8 mouse cellular contexts compared by ENCODE assay signal in the genomic region with DNA sequence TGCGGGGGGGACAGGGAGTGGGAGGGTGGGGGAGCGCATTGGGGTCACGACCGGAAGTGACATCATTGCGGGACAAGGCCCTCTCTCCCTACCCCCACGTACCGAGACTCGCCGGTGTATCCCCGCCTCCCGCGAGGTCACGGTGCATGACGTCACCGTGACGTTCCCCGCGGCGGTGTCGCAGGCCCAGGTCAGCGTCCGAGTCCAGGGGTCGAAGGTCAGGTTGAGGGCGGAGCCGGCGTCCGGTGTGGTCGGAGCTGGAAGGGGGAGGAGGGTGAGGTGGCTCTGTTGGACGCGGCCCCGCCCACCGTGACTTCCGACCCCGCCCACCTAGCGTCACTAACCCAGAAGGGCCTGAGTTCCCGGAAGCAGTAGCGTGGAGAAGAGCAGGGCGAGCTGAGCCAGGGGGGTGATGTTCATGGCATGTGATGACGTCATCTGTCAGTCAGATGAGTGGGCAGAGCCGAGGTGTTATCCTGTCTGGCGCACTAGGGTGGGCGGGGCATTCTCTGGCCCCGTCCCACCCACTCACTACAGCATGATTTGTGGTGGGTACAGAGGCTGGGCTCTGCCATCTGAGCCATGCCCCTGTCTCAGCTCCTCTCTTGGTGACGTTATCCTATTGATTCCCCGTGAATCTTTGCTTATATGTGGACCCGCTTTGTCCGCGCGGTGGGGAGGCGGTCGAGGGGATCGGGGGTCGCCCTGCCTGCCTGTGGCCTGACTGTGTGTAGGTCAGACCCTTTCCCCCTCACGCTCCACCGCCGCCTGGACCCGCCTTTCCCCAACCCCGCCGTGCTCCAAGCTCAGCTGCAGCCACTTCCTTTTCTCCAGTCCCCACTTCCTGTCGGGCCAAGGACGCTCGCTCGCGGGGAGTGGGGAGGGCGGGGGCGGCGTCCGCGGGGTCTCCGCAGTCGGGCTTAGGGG. TPM values are rescaled to one million over a fixed set of nuclear protein-coding genes. Genes with fewer than 3 reads are reported as not detected.
DNase-seq lines count a peak whose midpoint lies in the region; ATAC-seq and TF ChIP-seq lines count a peak whose summit lies in the region.

No protein-coding gene starts in this region.

- H3K9ac ChIP-seq in forebrain, embryonic 15.5 days (replicated peaks), result peak overlapping the region; percentile 16
- peak overlapping the region; percentile 59 for H3K9ac ChIP-seq in liver, postnatal 0 days (replicated peaks)
- H3K9ac ChIP-seq in neural tube, embryonic 14.5 days (replicated peaks; ENCODE audit: low read depth, low read length), result peak overlapping the region; percentile 47

- TF ChIP-seq EP300 in liver, postnatal 0 days (IDR thresholded peaks at IDR 0.05; ENCODE audit: low read depth), result no peak

- H3K36me3 ChIP-seq in forebrain, embryonic 15.5 days, result no peaks in the 10 kb centered on the region
- H3K36me3 ChIP-seq in liver, postnatal 0 days (replicated peaks; ENCODE audit: insufficient read depth, low read length), result no peaks in the 10 kb centered on the region
- no peaks in the 10 kb centered on the region for H3K36me3 ChIP-seq in neural tube, embryonic 14.5 days (ENCODE audit: control insufficient read depth, insufficient read depth, low read length)
- no peaks in the 10 kb centered on the region for H3K36me3 ChIP-seq in testis, adult 2 months (ENCODE audit: control insufficient read depth, insufficient read depth, low read length)

- no peak for TF ChIP-seq CTCF in liver, postnatal 0 days (IDR thresholded peaks at IDR 0.05; ENCODE audit: low read depth)
- no peak for TF ChIP-seq CTCF in testis, adult 2 months (IDR thresholded peaks at IDR 0.05; ENCODE audit: control insufficient read depth, insufficient read depth, insufficient replicate concordance, low read depth, low read length)

- peak overlapping the region; percentile 51 for H3K4me2 ChIP-seq in forebrain, embryonic 15.5 days (replicated peaks)
- peak overlapping the region; percentile 65 for H3K4me2 ChIP-seq in liver, postnatal 0 days (ENCODE audit: low read depth, low read length)
- H3K4me2 ChIP-seq in neural tube, embryonic 14.5 days (ENCODE audit: low read depth, low read length), result peak overlapping the region; percentile 54

- 5% methylated on average over 65 of the region's 71 CpGs for WGBS in forebrain, embryonic 15.5 days
- 2% methylated on average over 71 of the region's 71 CpGs for WGBS in large intestine, adult 2 months
- WGBS in liver, postnatal 0 days (ENCODE audit: insufficient replicate concordance), result 2% methylated on average over 61 of the region's 71 CpGs
- WGBS in neural tube, embryonic 14.5 days, result 4% methylated on average over 63 of the region's 71 CpGs

- TF ChIP-seq POLR2A in testis, adult 2 months (IDR thresholded peaks at IDR 0.05; ENCODE audit: control insufficient read depth, low read depth, low read length), result peak; percentile 66

- H3K4me1 ChIP-seq in forebrain, embryonic 15.5 days, result peaks cover 16% of the 10 kb centered on the region
- peaks cover 17% of the 10 kb centered on the region; the same call in 1 of the 2 replicates for H3K4me1 ChIP-seq in liver, postnatal 0 days (ENCODE audit: insufficient read depth)
- H3K4me1 ChIP-seq in neural tube, embryonic 14.5 days (ENCODE audit: control insufficient read depth, insufficient read depth, low read length), result no peaks in the 10 kb centered on the region
- H3K4me1 ChIP-seq in testis, adult 2 months (ENCODE audit: control insufficient read depth, insufficient read depth, low read length), result peaks cover 15% of the 10 kb centered on the region

- no peaks in the 10 kb centered on the region for H3K9me3 ChIP-seq in forebrain, embryonic 15.5 days
- H3K9me3 ChIP-seq in liver, postnatal 0 days (ENCODE audit: low read length), result peaks cover 8% of the 10 kb centered on the region; the same call in 1 of the 2 replicates
- H3K9me3 ChIP-seq in neural tube, embryonic 14.5 days (ENCODE audit: control insufficient read depth, low read length), result no peaks in the 10 kb centered on the region

- H3K27ac ChIP-seq in forebrain, embryonic 15.5 days (replicated peaks), result peak overlapping the region; percentile 89
- H3K27ac ChIP-seq in liver, postnatal 0 days (ENCODE audit: low read depth), result peak overlapping the region; percentile 85
- peak overlapping the region; percentile 95 for H3K27ac ChIP-seq in neural tube, embryonic 14.5 days (ENCODE audit: low read depth, low read length)
- peak overlapping the region; percentile 3 for H3K27ac ChIP-seq in testis, adult 2 months (ENCODE audit: control insufficient read depth, insufficient read depth, low read depth, low read length)

- ATAC-seq in forebrain, embryonic 15.5 days (replicated peaks), result peak; percentile 91
- ATAC-seq in liver, postnatal 0 days, result peak; percentile 70
- peak; percentile 91 for ATAC-seq in neural tube, embryonic 14.5 days (ENCODE audit: low read depth)

- H3K27me3 ChIP-seq in forebrain, embryonic 15.5 days, result no peaks in the 10 kb centered on the region
- no peaks in the 10 kb centered on the region for H3K27me3 ChIP-seq in liver, postnatal 0 days (ENCODE audit: insufficient read depth, low read length)
- H3K27me3 ChIP-seq in neural tube, embryonic 14.5 days (ENCODE audit: control insufficient read depth, insufficient read depth, low read length), result no peaks in the 10 kb centered on the region
- no peaks in the 10 kb centered on the region for H3K27me3 ChIP-seq in testis, adult 2 months (ENCODE audit: control insufficient read depth, insufficient read depth, low read length)

- peak overlapping the region; percentile 60 for H3K4me3 ChIP-seq in forebrain, embryonic 15.5 days
- peak overlapping the region; percentile 46 for H3K4me3 ChIP-seq in liver, postnatal 0 days (ENCODE audit: low read depth, low read length)
- H3K4me3 ChIP-seq in neural tube, embryonic 14.5 days (ENCODE audit: low read depth, low read length), result peak overlapping the region; percentile 55
- peak overlapping the region; percentile 73 for H3K4me3 ChIP-seq in testis, adult 2 months (ENCODE audit: control insufficient read depth, low read depth, low read length)

- intact Hi-C loops in heart, postnatal 14 days (cut with DNase I), result no loop called here

- peak; percentile 78 to 84 for DNase-seq in CD8-positive naive resting alpha-beta T cell, adult 2 months (ENCODE audit: low read depth in 2 of 2, low spot score in 2 of 2)
- peak; percentile 83 for DNase-seq in cerebellum, adult 11 months
- peak; percentile 76 to 85 for DNase-seq in heart, postnatal 14 days
- DNase-seq in large intestine, adult 2 months (ENCODE audit: low read depth, low spot score), result peak; percentile 74
- DNase-seq in liver, postnatal 0 days, result peak; percentile 91

RNA-seq across cellular contexts. Expression of a gene that starts 1.0 kb away (rescaled TPM):
- polyA plus RNA-seq in forebrain, embryonic 15.5 days (2015; fragmentation: Nextera tagmentation; extraction: Ambion mirVana), result 32.7 and 36.8 TPM in 2 replicates
- 1 to 10 TPM; 9.4 to 9.8 TPM for total RNA-seq in heart, postnatal 14 days (2021)
- polyA plus RNA-seq in large intestine, adult 2 months (2012; rRNA removed), result 78.5 and 126 TPM in 2 replicates
- polyA plus RNA-seq in liver, postnatal 0 days (2015; fragmentation: Nextera tagmentation; extraction: Ambion mirVana), result 11.6 and 13.0 TPM in 2 replicates
- polyA plus RNA-seq in neural tube, embryonic 14.5 days (2014; fragmentation: Nextera tagmentation; extraction: Ambion mirVana), result 57.1 and 73.5 TPM in 2 replicates
- 42.2 and 44.3 TPM in 2 replicates for polyA plus RNA-seq in testis, adult 2 months (2012; rRNA removed)

RNA-seq across cellular contexts. Expression of a gene that starts 43.5 kb away (rescaled TPM):
- polyA plus RNA-seq in forebrain, embryonic 15.5 days (2015; fragmentation: Nextera tagmentation; extraction: Ambion mirVana), result not detected in 2 replicates
- not detected for total RNA-seq in heart, postnatal 14 days (2021)
- polyA plus RNA-seq in large intestine, adult 2 months (2012; rRNA removed), result not detected in 2 replicates
- not detected in 2 replicates for polyA plus RNA-seq in liver, postnatal 0 days (2015; fragmentation: Nextera tagmentation; extraction: Ambion mirVana)
- not detected in 2 replicates for polyA plus RNA-seq in neural tube, embryonic 14.5 days (2014; fragmentation: Nextera tagmentation; extraction: Ambion mirVana)
- not detected in 2 replicates for polyA plus RNA-seq in testis, adult 2 months (2012; rRNA removed)

RNA-seq across cellular contexts. Expression of a gene that starts 51.1 kb away (rescaled TPM):
- 0.11 and 0.20 TPM in 2 replicates for polyA plus RNA-seq in forebrain, embryonic 15.5 days (2015; fragmentation: Nextera tagmentation; extraction: Ambion mirVana)
- under 1 TPM in 1 of 2 experiments, not detected in 1; 0.24 TPM for total RNA-seq in heart, postnatal 14 days (2021)
- not detected in 2 replicates for polyA plus RNA-seq in large intestine, adult 2 months (2012; rRNA removed)
- 0.07 TPM in 1 of 2 replicates, not detected in the other for polyA plus RNA-seq in liver, postnatal 0 days (2015; fragmentation: Nextera tagmentation; extraction: Ambion mirVana)
- polyA plus RNA-seq in neural tube, embryonic 14.5 days (2014; fragmentation: Nextera tagmentation; extraction: Ambion mirVana), result 0.17 and 0.36 TPM in 2 replicates
- 0.66 and 1.1 TPM in 2 replicates for polyA plus RNA-seq in testis, adult 2 months (2012; rRNA removed)

Comparison
In these comparisons a context has a peak if more than half of its experiments do, and no peak if none do; other contexts are left out.
1. Peak in every context shown above with its lines: DNase-seq, ATAC-seq, H3K4me3 ChIP-seq and H3K27ac ChIP-seq.
2. H3K27ac ChIP-seq: peak in every context shown above with its lines; median percentile 95 in neural tube, embryonic 14.5 days; 89 in forebrain, embryonic 15.5 days; 85 in liver, postnatal 0 days; 3 in testis, adult 2 months.